Mouse (Mus musculus) adrenal gland (tissue): ENCODE results near the gene Arhgef38.

ENCODE experiments used
- intact Hi-C: fragments of 180-260 bp; cut with DNase I; formaldehyde crosslinking; loops from one replicate; pipeline ENCODE4 v1.15.1; 2025

The Arhgef38 gene

GRCm38 (mm10) chr3:133165130-133165529, 69.6 kb downstream of the Arhgef38 start:
- intact Hi-C loops: no loop called here

DNA sequence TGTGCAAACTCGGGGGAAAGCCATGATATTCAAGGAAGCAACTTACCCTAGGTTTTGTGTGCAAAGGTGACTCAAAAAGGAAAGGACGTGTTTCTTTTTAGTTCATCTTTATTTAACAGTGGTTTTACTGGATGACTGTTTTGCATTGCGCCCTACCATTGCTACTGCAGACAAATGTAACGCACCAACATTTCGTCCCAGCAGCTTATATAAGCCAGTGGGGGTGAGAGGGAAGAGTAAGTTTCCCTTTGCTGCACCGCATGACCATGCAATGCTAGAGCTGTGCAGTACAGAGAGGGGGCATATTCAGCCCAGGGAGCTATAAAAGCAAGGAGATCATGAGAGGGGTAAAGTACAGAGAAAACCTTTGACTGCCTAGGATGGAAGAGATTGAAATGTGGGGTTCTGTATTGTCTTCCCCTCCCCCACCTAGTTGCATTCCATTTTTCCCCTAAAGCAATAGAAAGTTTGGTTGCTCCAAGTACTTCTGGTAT, 70.8 kb downstream of the Arhgef38 start:
- intact Hi-C loops: no loop called here

DNA sequence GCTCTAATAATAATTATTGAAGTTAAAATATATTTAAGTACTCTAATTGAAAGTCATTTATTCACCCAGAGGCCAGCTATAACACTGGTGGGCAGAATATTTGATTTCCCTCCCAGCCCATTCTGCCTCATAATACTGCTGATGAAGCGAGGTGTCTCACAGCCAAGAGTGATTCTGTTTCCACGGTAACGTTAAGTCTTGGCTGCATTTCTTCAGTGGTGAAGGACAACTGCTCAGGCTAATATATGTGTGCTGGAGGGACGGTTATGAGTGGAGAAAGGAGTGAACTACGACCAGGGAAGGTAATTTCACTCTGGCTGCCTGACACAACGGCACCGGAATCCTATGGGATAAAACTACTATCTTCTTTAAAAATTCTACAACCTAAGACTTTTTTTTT, 71.6 kb downstream of the Arhgef38 start:
- intact Hi-C loops: no loop called here

- intact Hi-C loops: no loop called here
These were observed 73.3 kb downstream of the Arhgef38 start for GRCm38 (mm10) chr3:133161407-133161806.

DNA sequence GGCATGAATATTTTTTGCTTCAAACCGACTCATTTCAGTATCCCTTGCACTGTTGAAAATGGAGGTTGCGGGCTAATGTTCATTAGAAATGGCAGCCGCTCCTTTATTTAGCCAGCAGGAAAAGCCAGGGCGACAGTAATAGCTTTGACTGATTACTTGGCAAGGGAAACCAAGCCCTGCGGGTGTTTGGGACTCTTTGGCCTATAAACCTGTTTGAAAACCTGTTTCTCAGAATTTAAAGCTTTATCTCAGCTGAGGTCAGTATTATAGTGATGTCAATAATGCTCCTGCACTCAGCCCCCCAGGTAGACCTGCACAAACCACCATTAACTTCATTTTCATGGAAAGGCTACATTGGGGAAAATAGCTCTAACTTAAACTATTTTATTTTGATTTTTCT, 76.5 kb downstream of the Arhgef38 start:
- intact Hi-C loops: no loop called here

DNA sequence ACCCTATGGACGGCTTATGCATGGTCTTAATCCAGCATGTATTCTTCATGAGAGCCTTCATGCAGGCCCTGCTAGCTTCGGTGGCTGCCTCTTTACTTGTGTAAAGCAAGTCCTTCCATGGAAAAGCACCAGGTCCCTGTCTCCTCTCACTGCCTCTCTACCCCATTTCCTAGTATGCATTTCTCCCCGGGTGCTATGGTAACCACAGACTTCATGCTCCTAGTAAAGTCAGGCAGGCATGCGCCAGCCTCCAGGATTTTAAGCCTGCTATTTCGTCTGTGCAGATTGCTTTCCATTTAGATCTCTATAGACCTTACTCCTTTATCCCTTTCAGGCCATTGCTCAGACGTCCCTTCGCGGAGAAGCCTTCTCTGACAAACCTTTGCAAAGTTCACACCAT, 80.1 kb downstream of the Arhgef38 start:
- intact Hi-C loops: no loop called here

DNA sequence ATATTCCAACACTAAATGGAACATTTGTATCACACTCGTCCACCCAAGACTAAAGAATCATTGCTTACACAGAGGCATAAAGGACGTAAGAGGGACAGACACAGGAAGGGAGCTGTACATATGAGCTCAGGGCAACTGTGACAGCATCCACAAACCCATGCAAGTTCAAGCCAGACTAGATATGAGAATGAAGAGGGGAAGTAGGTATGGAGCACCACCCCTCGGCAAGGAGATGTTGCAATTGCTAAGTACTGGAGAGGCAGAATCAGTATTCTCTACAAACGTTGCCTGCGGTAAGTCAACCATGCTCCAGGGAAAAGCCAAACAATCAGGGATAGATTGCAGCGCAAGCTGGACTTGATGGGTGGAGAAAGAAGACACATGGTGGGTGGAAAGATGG, 81.1 kb downstream of the Arhgef38 start:
- intact Hi-C loops: no loop called here

DNA sequence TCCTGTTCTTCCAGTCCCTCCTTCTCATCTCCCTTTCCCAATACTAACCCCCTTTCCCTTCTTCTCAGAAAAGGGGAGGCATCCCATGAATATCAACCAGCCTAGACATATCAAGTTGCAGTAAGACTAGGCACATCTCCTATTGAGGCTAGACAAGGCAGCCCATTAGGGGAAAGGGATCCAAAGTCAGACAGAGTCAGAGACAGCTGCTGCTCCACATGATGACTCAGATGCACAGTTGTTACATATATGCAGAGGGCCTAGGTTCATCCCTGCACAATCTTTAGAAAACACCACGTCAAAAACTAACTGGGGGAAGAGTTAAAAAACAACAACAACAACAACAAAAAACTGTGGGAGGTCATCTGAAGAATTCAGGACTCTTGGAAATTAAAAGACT, 81.9 kb downstream of the Arhgef38 start:
- intact Hi-C loops: no loop called here

DNA sequence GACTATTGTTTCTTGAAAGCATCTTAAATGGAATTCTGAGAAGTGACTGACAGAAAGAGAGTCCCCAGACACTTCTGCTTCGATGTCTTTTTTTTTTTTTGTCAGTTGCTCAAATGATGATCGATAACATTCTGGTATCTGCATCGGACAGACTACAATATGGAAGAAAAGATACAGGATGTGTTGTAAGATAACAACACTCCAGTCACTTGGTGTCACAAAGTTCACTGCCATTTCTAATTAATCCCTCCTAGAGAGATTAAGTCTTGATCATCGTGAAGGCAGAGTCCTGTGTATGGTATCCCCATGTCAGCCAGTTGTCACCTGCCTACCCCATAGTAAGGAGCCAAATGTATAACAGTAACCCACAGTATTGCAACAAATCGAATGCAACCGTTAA, 83.1 kb downstream of the Arhgef38 start:
- intact Hi-C loops: no loop called here

DNA sequence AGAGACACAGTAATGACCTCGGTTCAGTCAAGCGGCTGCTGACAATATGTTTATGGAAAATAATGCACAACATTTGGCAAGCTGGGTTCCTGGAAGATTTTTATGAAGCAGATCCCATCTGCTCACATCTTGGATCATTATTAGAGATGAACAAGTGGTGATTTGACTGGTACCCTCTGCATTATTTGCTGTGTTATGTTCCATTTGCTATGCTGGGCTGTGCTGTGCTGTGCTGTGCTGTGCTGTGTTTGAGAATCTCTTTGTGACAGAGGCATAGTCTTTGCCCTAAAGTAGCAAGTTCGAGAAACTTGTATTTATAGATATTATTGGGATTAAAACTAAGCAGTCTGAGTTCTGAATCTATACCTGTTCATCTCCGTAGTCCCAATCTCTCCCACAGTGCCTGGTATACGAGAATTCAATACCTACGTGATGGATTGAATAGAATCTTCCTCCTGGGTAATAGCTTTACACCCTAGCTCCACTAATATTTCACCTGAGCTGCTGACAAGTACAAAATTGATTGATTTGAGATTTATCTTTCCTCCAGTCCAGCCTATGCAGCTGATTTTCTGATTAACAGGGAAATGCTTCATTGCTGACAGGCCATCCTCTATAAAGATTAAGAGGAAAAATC, 90.1 kb downstream of the Arhgef38 start:
- intact Hi-C loops: no loop called here

GRCm38 (mm10) chr3:133141877-133142276, 92.9 kb downstream of the Arhgef38 start:
- intact Hi-C loops: no loop called here

DNA sequence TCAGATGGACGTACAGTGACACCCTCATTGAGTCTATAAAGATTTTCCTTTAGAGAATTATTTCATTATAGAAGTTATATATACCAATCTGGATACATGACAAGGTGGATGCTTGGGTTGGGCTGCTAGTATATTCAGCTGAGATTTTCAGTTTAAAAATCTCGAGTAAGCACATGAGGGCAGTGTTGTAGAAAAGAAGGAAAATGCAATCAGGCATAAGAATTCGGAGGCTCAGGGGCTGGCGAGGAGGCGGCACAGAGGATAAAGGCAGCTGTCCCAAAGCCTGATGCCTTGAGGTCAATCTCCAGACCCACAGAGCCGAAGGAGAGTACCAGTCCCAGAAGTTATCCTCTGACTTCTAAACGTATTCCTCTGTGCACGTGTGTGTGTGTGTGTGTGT, 102.1 kb downstream of the Arhgef38 start:
- intact Hi-C loops: no loop called here

- intact Hi-C loops: no loop called here
These were observed 103.4 kb downstream of the Arhgef38 start for GRCm38 (mm10) chr3:133131372-133131771.

GRCm38 (mm10) chr3:133113281-133113680, 121.5 kb downstream of the Arhgef38 start:
- intact Hi-C loops: loop anchor here (10.0 kb wide), 1 partner anchor 1512 kb away; no protein-coding TSS in a partner anchor

DNA sequence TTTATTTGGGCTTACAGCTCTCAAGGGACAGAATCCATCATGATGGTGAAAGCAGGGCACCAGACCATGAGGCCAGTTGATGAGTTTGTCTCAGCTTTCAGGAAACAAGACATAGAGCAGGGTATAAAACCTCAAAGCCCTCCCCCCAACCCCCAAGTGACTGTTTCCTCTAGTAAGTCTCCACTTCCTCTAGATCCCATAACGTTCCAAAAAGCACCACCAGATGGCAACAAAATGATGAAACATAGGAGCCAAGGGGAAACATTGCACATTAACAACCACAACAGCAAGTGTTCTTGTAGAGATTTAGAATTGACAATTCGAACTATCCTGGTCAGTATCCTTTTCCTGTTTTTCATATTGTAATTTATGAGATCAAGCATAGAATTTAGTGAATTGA, 123.0 kb downstream of the Arhgef38 start:
- intact Hi-C loops: loop anchor here (10.0 kb wide), 1 partner anchor 1513 kb away; no protein-coding TSS in a partner anchor

- intact Hi-C loops: loop anchor here (1.0 to 10.0 kb wide), 2 partner anchors 162 to 1515 kb away; no protein-coding TSS in a partner anchor
These were observed 124.9 kb downstream of the Arhgef38 start for GRCm38 (mm10) chr3:133109844-133110243.

GRCm38 (mm10) chr3:133108731-133109130, 126.0 kb downstream of the Arhgef38 start:
- intact Hi-C loops: no loop called here

- intact Hi-C loops: no loop called here
These were observed 130.3 kb downstream of the Arhgef38 start for GRCm38 (mm10) chr3:133104436-133104835.

- intact Hi-C loops: no loop called here
These were observed 131.0 kb downstream of the Arhgef38 start for GRCm38 (mm10) chr3:133103768-133104167.

DNA sequence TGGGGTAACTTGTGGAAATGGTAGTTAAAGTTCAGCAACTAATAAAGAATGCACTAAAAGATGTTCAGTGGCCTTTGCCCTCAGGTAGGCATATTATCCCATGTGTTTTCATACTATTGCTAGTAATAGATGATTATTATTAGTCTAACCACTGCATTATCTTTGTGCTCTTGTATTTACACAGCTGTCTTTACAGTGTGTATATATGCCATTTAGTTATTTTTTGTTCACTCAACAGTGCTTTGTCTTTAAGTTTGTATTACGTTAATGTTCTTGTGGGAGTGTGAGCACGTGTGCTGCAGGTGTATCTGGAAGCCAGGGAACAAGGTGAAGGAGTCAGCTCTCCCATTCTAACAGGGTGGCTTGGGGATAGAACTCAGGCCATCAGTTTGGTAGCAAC, 135.8 kb downstream of the Arhgef38 start:
- intact Hi-C loops: no loop called here

GRCm38 (mm10) chr3:133098336-133098735, 136.4 kb downstream of the Arhgef38 start:
- intact Hi-C loops: no loop called here

GRCm38 (mm10) chr3:133097936-133098335, 136.8 kb downstream of the Arhgef38 start:
- intact Hi-C loops: no loop called here

GRCm38 (mm10) chr3:133094305-133094704, 140.4 kb downstream of the Arhgef38 start:
- intact Hi-C loops: no loop called here
